Mouse (Mus musculus): ENCODE data around the gene Clstn3.
A peak's percentile ranks its signal among the peaks of the same experiment; 100 is the strongest.
"Not testable (repeated sequence)": the region's sequence is repeated elsewhere in the genome, so short reads cannot be mapped to it uniquely, and the experiment has no call there.

Gene Clstn3

DNA sequence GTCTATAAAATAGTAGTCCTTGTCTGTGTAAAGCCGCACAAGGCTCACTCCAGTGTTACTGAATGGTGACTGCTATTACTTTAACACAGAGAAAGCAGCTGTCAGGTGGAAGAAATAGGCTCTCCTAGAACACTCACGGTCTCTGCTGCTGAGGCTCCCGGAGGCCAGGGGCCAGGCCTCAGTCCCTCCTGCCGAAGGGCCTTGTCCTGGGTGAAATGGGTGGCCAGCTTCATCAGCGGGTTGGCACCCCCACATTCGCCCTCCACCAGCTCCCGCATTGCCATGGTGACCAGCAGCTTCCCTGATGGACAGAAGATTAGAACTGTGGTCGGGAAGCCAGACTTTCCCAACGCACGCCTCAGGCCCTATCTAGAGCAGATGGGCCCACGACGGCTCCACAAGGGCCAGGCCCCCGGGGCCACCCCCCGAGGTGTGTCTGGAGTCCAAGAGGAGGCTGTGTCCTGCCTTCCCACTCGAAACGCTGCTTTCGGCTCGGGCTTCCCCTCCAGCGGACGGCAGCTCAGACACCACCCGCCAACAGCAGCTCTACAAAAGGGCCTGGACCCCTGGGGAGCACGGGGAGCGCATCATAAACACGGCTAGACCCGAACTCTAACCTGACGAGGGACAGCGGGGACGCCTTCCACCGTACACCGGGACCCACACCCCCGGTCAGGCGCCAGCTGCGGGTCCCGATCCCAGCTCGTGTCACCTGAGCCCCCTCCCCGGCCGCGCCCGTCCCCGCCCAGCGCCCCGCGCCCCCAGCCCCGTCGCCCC lies 50.3 kb downstream of the Clstn3 start:
- peak; percentile 53 for DNase-seq (ENCODE audit: low spot score)

DNA sequence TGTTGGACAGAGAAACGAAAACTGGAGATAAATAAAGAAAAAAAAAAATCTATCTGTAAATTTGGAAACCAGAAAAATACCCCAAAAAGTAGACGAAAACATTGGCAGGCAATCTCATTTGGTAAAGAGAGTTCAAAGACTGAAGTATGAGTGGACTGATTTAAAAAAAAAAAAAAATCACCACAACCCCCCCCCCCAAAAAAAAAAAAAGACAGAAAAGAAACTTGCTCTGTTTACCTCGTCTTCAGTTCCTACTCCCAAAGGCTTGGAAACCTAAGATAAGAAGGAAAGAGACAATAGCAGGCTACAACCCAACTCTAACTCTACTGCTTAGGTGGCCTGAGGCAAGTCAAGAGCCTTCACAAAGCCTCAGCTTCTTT lies 50.8 kb downstream of the Clstn3 start:
- no peak for DNase-seq (ENCODE audit: low spot score)

DNA sequence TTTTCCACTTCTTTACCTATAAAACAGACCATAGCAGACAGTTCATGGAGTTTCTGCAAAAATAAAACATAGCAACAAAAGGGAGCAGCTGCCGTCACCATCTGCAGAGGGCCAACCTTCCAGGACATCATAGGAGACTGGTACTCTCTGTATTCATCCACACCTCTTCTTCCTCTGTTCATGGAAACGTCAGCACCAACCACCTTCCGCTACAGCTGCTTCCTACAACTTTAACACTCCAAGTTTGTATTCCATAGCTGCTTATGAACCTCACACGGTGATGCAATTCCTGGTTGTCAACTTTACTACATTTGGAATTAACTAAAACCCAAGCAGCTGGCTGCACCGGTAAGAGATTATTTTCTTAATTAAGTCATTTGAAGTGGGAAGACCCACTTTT lies 56.2 kb downstream of the Clstn3 start:
- DNase-seq (ENCODE audit: low spot score) = no peak

DNA sequence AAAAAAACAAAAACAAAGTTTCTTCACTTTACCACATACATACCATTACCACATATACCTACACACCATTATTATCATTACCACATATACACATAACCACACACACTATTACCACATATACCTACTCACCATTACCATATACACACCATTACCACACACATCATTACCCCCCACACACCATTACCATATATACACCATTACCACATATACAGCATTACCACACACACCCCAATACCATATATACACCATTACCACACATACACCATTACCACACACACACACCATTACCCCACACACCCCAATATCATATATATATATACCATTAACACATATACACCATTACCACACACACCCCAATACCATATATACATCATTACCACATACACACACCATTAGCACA lies 57.4 kb downstream of the Clstn3 start:
- no peak for DNase-seq (ENCODE audit: low spot score)

DNA sequence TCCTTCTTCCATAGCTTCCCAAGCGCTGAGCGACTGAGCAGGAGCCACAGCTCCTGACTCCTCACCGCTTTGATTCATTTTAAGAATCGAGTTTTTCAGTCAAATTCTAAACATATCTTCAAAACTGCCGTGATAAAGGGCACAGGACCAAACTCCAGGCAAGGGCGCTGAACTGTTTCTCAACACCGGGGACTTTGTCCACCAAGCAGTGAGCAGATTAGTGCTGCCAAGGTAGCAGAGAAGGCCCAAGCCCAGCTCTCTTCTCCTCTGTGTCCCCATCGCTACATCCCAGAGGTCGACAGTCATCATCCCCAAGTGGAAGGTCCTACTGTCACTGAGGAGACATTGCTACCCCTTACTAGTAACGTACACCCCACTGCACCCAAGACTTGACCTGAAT lies 58.3 kb downstream of the Clstn3 start:
- DNase-seq (ENCODE audit: low spot score) = no peak

DNA sequence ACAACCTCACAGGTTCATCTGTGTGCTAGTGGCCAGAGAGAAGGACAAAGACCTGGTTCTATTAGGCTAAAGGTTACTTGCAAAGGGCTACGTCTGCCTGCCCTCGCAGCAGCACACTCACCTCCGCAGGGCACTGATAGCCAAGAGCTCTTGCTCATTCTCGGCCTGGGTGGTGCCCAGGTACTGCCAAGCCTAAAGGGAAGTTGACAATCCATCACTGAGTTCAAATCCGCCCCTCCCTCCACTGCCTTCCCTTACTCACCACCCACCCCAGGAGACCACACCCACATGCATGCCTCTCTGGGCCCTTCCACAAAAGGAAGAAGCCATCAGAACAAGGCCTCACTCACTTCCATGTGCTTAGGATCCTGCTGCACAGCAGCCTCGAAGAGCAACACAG lies 64.9 kb downstream of the Clstn3 start:
- no peak for DNase-seq (ENCODE audit: low spot score)

DNA sequence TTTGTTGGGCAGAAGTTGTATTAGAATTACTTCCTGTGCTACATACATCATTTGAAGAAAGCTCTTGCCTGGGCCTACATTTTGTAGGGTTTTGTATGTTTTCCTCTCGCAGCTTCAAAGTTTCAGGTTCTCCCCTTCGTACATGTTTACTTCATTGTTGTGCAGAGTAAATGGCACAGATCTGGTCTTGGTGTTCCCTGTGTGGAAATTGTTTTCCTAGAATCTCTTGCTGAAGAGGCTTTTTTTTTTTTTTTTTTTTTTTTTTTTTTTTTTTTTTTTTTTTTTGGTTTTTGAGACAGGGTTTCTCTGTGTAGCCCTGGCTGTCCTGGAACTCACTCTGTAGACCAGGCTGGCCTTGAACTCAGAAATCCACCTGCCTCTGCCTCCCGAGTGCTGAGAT lies 69.6 kb downstream of the Clstn3 start:
- not testable (repeated sequence) for DNase-seq (ENCODE audit: low spot score)

Data from ovary, postnatal 36 days (tissue).